Mouse (Mus musculus) embryonic facial prominence, embryonic 10.5 days (tissue): ENCODE measurements at regions not wholly inside any gene's neighbourhood (a gene's known extent, or its start where the extent isn't known, plus 50 kb on each side); places are given as distances from the start of the nearest gene placed in this dataset.

Source experiments
- DNase-seq: peaks from one replicate; pipeline ENCODE4 v3.0.0-alpha.2; 2017; ENCODE audit warnings: low spot score
- H3K27ac ChIP-seq: fragments of 300-500 bp; sonication (generic); replicated peaks from 2 replicates; pipeline ENCODE4 v1.5.1; 2016; ENCODE audit warnings: mild to moderate bottlenecking
- H3K27me3 ChIP-seq: fragments of 300-500 bp; sonication (generic); replicated peaks from 2 replicates; pipeline ENCODE4 v1.6.1; 2016; ENCODE audit warnings: low read depth, mild to moderate bottlenecking; ENCODE audit not compliant: poor library complexity, severe bottlenecking
- H3K36me3 ChIP-seq: fragments of 300-500 bp; sonication (generic); replicated peaks from 2 replicates; pipeline ENCODE4 v1.6.1; 2016; ENCODE audit warnings: mild to moderate bottlenecking, moderate library complexity
- H3K4me1 ChIP-seq: fragments of 300-500 bp; sonication (generic); 2 replicates; pipeline ENCODE4 v1.6.1; 2016
- H3K4me3 ChIP-seq: fragments of 300-500 bp; sonication (generic); 2 replicates; pipeline ENCODE4 v1.5.1; 2016; ENCODE audit warnings: mild to moderate bottlenecking, moderate library complexity
- H3K9me3 ChIP-seq: fragments of 300-500 bp; sonication (generic); 2 replicates; pipeline ENCODE4 v1.6.1; 2016; ENCODE audit warnings: mild to moderate bottlenecking
- WGBS: fragments of 180-500 bp; shearing (Covaris S2); methylation state at CpG from one replicate; pipeline ENCODE4 v1.1.7; 2016; 5-methylcytosine and 5-hydroxymethylcytosine counted together

DNA sequence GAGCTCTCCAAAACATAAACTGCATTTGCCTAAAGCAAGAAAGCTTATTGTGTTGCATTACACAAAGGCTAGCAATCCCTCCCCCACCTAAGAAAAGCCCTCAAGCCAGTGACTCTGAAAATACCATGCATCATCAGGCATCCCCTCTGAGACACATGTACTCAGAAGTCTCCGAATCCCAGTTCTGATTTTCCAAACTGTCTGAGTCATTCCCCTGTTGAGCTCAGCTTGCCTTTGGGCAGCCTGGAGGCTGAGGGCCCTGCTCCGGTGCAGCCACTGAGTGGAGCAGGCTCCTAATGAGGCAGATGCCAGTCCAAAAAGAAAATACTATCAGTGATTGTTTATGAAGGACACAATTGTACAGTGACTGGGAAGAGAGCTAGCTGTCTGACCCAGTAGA, 507.5 kb upstream of the Cdh11 start:
- Histone ChIP-seq H3K36me3 (no peaks in the 10 kb centered on the region), H3K27me3 (peaks cover 10% of the 10 kb centered on the region; the same call in 1 of the 2 replicates), H3K9me3 (no peaks in the 10 kb centered on the region), H3K4me1 (peaks cover 17% of the 10 kb centered on the region), H3K4me3 (no peak overlapping the region), H3K27ac (0 out of 2 replicates have a peak overlapping the region, but pooled peaks have one; percentile 32)
- 53% methylated on average over 2 of the region's 2 CpGs for WGBS
- DNase-seq: no peak

DNA sequence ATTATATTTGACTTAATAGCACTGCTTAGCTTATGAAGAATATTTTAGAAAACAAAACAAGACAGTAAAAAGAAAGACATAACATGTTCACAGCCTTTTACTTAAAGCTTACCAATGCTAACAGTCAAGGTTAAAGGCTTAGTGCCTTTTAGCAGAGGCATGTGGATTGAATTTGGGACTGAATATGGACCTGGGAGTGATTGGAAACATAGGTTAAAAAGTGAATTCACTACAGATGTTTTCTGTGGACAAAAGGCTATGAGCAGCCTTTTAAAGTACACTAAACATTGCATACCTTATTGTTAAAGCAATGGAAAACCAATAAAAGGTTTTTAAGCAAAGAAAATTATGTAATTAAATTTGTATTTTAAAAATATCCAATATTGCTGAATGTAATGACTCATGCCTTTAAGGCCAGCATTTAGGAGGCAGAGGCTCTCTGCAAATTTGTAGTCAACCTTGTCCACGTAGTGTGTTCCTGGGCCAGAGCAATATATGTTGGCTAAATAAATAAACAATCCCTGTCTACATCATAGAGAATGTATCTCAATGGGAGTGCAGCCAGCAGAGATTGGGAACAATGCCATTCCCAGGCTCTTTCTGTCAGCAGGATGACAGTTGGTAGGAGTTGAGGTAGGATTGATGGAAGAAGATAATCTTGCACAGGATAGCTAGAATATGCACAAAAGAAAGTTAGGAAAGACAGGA, 521.2 kb upstream of the Cdh11 start:
- H3K4me3 ChIP-seq: no peak overlapping the region
- 0 out of 2 replicates have a peak overlapping the region, but pooled peaks have one; percentile 8 for H3K27ac ChIP-seq
- WGBS: 50% methylated on average over 1 of the region's 1 CpGs
- no peaks in the 10 kb centered on the region for H3K9me3 ChIP-seq
- no peaks in the 10 kb centered on the region for H3K36me3 ChIP-seq
- no peaks in the 10 kb centered on the region; the same call in none of the 2 replicates for H3K4me1 ChIP-seq
- H3K27me3 ChIP-seq: peaks cover 8% of the 10 kb centered on the region; the same call in 1 of the 2 replicates
- no peak for DNase-seq

DNA sequence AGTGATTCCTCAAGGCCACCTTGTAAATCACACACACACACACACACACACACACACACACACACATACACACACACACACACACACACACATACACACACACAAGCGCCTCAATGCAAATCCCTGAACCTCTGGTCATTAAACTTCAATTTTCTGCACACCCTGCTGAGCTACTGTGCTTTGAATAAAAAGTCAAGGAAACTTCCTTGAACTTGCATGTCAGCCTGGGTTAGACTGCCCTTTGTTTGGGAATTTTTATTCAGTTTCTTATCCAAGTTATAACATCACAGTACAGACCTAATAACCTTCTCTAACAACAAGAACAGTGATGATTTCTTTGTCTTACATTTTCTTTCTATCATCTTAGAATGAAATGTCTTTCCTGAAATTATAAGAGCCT, 528.1 kb upstream of the Cdh11 start:
- Histone ChIP-seq H3K9me3 (no peaks in the 10 kb centered on the region), H3K27me3 (peaks cover 48% of the 10 kb centered on the region), H3K4me3 (no peak overlapping the region), H3K27ac (peak overlapping the region; percentile 61; the same call in 1 of the 2 replicates), H3K36me3 (no peaks in the 10 kb centered on the region), H3K4me1 (peaks cover 31% of the 10 kb centered on the region)
- WGBS: 65% methylated on average over 1 of the region's 1 CpGs
- DNase-seq: no peak

- Histone ChIP-seq H3K9me3 (no peaks in the 10 kb centered on the region), H3K36me3 (no peaks in the 10 kb centered on the region), H3K4me3 (no peak overlapping the region), H3K27me3 (peaks cover 48% of the 10 kb centered on the region), H3K4me1 (peaks cover 31% of the 10 kb centered on the region), H3K27ac (peak overlapping the region; percentile 64)
- DNase-seq: peak; percentile 68
- 2% methylated on average over 1 of the region's 1 CpGs for WGBS
Measured at GRCm38 (mm10) chr8:103314279-103315022, 529.0 kb upstream of the Cdh11 start.

DNA sequence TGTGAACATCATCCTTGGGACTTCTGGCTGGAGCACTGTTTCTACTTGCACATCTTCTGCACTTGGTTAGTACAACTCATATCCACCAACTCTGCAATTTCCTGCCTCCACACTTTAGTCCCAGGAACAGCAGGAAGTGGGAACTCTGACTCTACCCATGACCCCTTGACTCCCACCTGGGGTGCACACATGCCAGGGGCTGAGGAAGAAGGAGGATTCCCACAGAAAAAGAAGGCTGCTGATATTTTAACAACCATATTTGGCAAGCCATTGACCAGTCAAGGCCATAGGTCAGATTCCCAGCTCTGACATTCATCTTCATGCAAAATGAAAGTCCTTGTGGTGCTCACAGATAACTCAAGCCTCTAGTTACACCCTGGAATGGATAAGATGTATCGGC, 530.3 kb upstream of the Cdh11 start:
- peak overlapping the region; percentile 19; the same call in 1 of the 2 replicates for H3K27ac ChIP-seq
- H3K4me3 ChIP-seq: no peak overlapping the region
- no peaks in the 10 kb centered on the region for H3K9me3 ChIP-seq
- 55% methylated on average over 1 of the region's 1 CpGs for WGBS
- DNase-seq: no peak
- H3K27me3 ChIP-seq: peaks cover 46% of the 10 kb centered on the region
- H3K36me3 ChIP-seq: no peaks in the 10 kb centered on the region
- H3K4me1 ChIP-seq: peaks cover 31% of the 10 kb centered on the region

GRCm38 (mm10) chr8:103316691-103317091, 531.2 kb upstream of the Cdh11 start:
- peak overlapping the region; percentile 54; the same call in 1 of the 2 replicates for H3K27ac ChIP-seq
- WGBS: 61% methylated on average over 5 of the region's 5 CpGs
- H3K4me1 ChIP-seq: peaks cover 31% of the 10 kb centered on the region
- H3K27me3 ChIP-seq: peaks cover 39% of the 10 kb centered on the region
- no peaks in the 10 kb centered on the region for H3K9me3 ChIP-seq
- H3K36me3 ChIP-seq: no peaks in the 10 kb centered on the region
- DNase-seq: no peak
- no peak overlapping the region for H3K4me3 ChIP-seq

DNA sequence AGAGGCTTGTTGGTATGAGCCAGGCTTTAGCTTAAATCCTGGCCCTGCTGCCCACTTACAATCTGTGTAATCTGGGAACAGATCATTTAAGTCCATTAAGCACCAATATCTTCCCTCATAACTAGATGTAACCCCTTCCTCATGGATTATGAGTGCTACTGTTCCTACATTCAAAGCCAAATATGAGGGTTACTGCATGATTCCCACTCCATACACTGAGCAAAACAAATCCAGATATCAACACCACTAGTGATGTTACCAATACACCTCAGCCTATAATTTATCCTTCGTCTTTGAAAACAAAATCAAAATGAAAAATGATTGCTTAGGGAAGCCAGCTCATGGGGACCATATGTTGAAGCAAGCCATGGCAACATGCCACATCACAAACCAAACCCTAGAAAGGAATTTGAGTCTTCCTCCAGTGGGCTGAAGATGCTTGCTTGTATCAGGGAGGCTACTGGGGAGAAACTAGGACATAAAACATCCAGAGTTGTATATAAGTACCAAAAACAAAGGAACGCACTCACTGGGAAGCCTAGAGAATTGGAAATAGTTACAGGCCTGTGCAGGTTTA, 531.8 kb upstream of the Cdh11 start:
- Histone ChIP-seq H3K4me1 (peaks cover 31% of the 10 kb centered on the region), H3K27me3 (peaks cover 34% of the 10 kb centered on the region), H3K36me3 (no peaks in the 10 kb centered on the region), H3K9me3 (no peaks in the 10 kb centered on the region), H3K4me3 (no peak overlapping the region), H3K27ac (0 out of 2 replicates have a peak overlapping the region, but pooled peaks have one; percentile 8)
- DNase-seq: no peak
- WGBS: 90% methylated on average over 2 of the region's 2 CpGs

- Histone ChIP-seq H3K36me3 (no peaks in the 10 kb centered on the region), H3K4me3 (no peak overlapping the region), H3K27ac (no peak overlapping the region), H3K9me3 (no peaks in the 10 kb centered on the region), H3K27me3 (no peaks in the 10 kb centered on the region), H3K4me1 (no peaks in the 10 kb centered on the region)
- no peak for DNase-seq
Measured at GRCm38 (mm10) chr8:103324016-103324665, 538.7 kb upstream of the Cdh11 start.

GRCm38 (mm10) chr8:103331415-103331814, 546.0 kb upstream of the Cdh11 start:
- no peak overlapping the region for H3K27ac ChIP-seq
- no peaks in the 10 kb centered on the region for H3K27me3 ChIP-seq
- no peak for DNase-seq
- no peaks in the 10 kb centered on the region for H3K4me1 ChIP-seq
- H3K9me3 ChIP-seq: no peaks in the 10 kb centered on the region
- no peak overlapping the region for H3K4me3 ChIP-seq
- 71% methylated on average over 2 of the region's 2 CpGs for WGBS
- H3K36me3 ChIP-seq: no peaks in the 10 kb centered on the region

DNA sequence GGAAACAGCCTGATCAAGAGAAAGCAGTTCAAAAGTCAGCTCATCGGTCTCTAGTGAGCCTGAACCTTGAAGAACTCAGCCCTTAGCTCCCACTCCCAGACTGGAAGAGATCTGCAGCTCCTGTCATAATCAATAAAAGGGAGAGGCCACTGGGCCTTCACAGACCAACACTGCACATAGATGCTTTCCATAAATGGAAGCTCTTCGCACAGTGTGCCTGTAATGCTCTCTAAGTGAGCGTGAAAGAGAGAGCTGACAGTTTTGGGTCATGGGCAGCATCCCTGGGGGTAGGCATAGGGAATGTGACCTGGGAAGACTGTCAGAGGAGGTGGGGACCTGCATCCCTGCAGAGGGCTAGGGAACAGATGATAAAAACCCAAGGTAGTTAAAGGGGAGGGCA, 551.9 kb upstream of the Cdh11 start:
- no peaks in the 10 kb centered on the region for H3K9me3 ChIP-seq
- 91% methylated on average over 3 of the region's 3 CpGs for WGBS
- no peaks in the 10 kb centered on the region for H3K4me1 ChIP-seq
- DNase-seq: no peak
- H3K27ac ChIP-seq: no peak overlapping the region
- no peaks in the 10 kb centered on the region for H3K36me3 ChIP-seq
- H3K4me3 ChIP-seq: no peak overlapping the region
- no peaks in the 10 kb centered on the region for H3K27me3 ChIP-seq

DNA sequence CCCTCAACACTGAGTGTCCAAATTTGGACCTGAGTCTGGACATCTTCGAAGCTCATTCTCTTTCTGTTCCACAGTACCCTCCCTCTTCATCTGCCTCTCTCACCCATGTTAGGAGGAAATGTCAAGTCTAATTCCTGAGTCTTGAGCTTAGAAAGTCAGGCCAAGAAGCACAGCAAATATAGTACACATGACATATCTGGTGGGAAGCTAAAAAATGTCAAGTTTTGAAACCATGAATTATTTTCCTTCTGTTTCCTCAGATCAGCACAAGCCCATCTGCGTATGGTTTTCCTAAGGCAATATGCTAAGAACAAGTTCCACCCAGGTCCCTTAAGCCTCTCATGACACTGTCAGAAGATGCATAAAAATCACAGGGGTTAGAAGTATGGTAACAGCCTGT, 553.6 kb upstream of the Cdh11 start:
- DNase-seq: no peak
- H3K27me3 ChIP-seq: no peaks in the 10 kb centered on the region
- WGBS: 93% methylated on average over 2 of the region's 2 CpGs

DNA sequence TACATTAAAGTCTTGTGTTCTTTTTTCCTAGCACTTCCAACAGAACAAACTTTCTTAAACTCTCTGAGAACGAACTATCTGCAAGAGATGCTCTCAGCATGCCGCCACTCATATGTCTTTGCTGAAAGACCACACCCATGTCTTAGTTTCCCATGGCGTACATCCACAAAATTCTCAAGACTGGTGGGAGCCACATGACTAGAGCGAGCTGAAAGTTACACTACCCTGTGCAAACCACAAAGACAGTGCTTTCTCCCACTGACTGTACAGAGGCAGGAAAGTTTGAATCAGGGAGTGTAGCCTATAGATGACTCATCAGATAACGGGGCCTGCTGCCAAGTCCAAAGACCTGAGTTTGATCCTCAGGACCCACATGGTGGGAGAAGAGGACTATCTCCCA, 554.5 kb upstream of the Cdh11 start:
- Histone ChIP-seq H3K36me3 (no peaks in the 10 kb centered on the region), H3K4me3 (no peak overlapping the region), H3K4me1 (no peaks in the 10 kb centered on the region), H3K27ac (no peak overlapping the region), H3K9me3 (no peaks in the 10 kb centered on the region), H3K27me3 (no peaks in the 10 kb centered on the region)
- WGBS: 92% methylated on average over 5 of the region's 5 CpGs
- DNase-seq: no peak

More for the DNA sequence above, 553.6 kb upstream of the Cdh11 start:
- Histone ChIP-seq H3K4me1 (no peaks in the 10 kb centered on the region), H3K36me3 (no peaks in the 10 kb centered on the region), H3K4me3 (no peak overlapping the region), H3K9me3 (no peaks in the 10 kb centered on the region), H3K27ac (no peak overlapping the region)
